Mouse (Mus musculus) adrenal gland, adult 2 months (tissue): ENCODE data around the gene Mpig6b. TPM values are rescaled to one million over a fixed set of nuclear protein-coding genes. Genes with fewer than 3 reads are reported as not detected.

Experiments used
- DNase-seq: peaks from one replicate; pipeline ENCODE4 v3.0.0; 2021
- polyA plus RNA-seq: library from polyadenylated mRNA; depleted of rRNA; stranded (reverse); fragments of >200 nt; gene quantifications from 2 replicates; pipeline ENCODE4 v1.2.3, GENCODE M21; 2012; rRNA removed
- total RNA-seq, 2 experiments: library from RNA; stranded (reverse); gene quantifications; 2 replicates each; pipeline ENCODE4 v1.2.3; 2021

Gene Mpig6b
- total and polyA plus RNA-seq, 3 experiments: 0.06 TPM; not detected in 2

DNA sequence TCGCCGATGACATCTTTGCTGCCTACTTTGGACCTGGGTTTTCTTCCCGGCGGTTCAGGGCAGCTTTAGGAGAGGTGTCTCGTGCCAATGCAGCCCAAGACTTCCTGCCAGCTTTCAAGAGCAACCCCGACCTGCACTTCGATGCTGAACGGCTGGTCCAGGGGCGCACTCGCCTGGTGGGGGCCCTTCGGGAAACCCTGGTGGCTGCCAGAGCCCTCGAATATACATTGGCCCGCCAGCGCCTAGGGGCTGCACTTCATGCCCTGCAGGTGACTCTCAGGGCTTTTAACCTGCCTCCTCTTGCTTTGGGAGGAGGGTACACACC is 48.3 kb downstream of the Mpig6b start:
- DNase-seq: no peak

DNA sequence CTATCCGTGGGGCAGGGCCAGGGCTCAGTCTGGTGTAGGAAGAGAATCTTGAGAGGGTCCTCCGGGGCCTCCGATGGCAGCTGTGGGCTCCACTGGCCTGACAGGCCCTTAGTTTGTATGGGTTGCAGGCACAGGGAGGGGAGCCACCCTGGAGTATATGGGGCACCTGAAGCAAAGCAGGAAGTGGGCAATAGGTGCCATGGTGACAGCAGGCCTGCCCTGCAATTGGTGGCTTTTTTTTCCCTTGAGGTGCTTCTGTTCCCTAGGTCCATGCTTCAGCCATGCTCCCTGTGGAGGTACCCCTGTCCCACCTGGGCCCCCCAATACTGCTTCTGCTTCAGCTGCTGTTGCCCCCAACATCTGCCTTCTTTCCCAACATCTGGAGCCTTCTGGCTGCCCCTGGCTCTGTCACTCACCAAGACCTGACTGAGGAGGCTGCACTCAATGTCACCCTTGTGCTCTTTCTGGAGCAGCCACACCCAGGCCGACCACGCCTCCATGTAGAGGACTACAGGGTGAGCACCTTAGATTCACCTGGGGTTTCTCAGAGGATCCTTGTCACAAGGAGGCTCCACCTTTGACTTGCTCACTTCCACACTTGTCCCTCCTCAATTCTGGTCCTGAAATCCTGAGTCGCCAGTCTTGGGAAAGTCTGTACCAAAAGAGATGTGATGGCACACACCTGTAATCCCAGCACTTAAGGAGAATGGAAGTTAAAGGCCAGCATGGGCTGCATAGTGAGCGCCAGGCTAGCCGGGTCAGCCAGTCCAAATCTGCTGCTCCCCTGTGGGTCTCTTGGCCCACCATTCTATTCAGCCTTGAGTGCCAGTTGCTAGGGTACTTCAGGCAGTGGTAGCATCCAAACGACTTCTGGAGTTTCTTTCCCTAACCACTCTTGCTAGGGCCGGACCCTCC is 48.9 kb downstream of the Mpig6b start:
- no peak for DNase-seq

DNA sequence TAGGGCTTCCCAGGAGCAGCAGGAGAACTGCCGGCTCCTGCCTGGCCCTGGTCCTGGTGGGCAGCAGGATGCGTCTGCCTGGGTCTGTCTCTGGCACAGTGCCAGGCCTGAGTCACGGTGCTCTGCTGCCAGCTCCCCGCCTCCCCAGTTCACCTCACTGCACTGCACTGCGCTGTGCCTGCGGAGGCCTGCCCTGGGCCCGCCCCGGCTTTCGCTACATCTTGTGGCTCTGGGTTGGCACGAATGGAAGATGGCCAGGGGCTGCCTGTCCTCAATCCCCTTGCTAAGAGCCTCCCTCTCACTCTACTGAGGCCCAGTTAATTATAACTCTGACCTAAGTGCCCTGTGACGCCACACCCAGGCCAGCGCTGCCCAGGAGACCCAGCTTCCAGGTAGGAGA is 49.6 kb downstream of the Mpig6b start, which contains the start of gene Vwa7:
TSS of gene Vwa7 (plus strand) at position 204 of the 400 bp plus-strand sequence.
- peak; percentile 73 for DNase-seq

DNA sequence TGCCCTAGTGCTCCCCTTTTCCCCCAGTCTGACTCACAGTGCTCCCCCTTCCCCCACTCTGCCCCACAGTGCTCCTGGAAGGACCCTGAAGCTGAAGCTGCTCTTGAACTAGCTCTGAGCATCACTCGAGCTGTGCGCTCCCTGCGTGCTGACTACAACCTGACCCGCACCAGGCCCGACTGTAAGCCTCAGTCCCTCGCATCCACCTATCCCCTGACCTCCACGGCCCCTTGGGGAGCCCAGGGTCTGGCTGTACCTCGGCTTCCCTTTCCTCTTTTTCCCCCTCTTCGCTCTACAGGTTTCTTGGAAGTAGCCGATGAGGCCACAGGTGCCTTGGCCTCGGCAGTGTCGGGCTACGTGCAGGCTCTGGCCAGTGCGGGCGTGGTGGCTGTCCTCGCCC is 50.7 kb downstream of the Mpig6b start:
- DNase-seq: no peak

DNA sequence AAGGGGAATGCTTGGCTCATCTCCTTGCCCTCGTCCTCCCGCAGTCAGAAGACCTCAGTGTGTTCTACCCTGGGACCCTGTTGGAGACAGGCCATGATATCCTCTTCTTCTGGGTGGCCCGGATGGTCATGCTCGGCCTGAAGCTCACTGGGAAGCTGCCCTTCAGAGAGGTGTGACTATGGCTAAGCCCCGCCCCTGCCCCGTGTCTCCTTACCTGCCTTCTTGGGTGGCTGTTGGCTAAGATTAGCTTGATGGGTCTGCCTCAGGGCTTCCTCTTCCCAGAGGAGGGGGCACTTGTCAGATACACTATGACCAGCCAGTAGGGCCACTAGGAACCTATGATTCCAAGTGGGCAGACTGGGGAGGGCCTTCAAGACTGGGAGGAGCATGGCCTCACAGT is 52.8 kb downstream of the Mpig6b start:
- no peak for DNase-seq

Other genes starting within 250 kb of the Mpig6b start
Only the 30 nearest of the 45 such genes appear.
- 10 to 100 TPM; 24.0 to 25.3 TPM for gene Neu1, start 134.9 kb downstream of the Mpig6b start, total RNA-seq
- gene Neu1, start 134.9 kb downstream of the Mpig6b start, polyA plus RNA-seq: 47.2 and 52.8 TPM in 2 replicates
- gene Hspa1b, start 106.9 kb downstream of the Mpig6b start, total RNA-seq: 100 to 1,000 TPM in 1 of 2 experiments, 10 to 100 TPM in 1; 36.3 to 634 TPM
- 48.4 and 85.4 TPM in 2 replicates for gene Hspa1b, start 106.9 kb downstream of the Mpig6b start, polyA plus RNA-seq
- under 1 TPM in 1 of 2 experiments, not detected in 1; 0.58 TPM for gene Gm20481, start 96.3 kb downstream of the Mpig6b start, total RNA-seq
- 1.1 and 1.2 TPM in 2 replicates for gene Gm20481, start 96.3 kb downstream of the Mpig6b start, polyA plus RNA-seq
- 100 to 1,000 TPM in 1 of 2 experiments, 10 to 100 TPM in 1; 16.3 to 253 TPM for gene Hspa1a, start 94.0 kb downstream of the Mpig6b start, total RNA-seq
- 37.1 and 55.2 TPM in 2 replicates for gene Hspa1a, start 94.0 kb downstream of the Mpig6b start, polyA plus RNA-seq
- under 1 TPM; 0.28 to 0.29 TPM for gene Hspa1l, start 93.5 kb downstream of the Mpig6b start, total RNA-seq
- 0.11 and 0.17 TPM in 2 replicates for gene Hspa1l, start 93.5 kb downstream of the Mpig6b start, polyA plus RNA-seq
- 10 to 100 TPM; 32.9 to 45.8 TPM for gene Lsm2, start 84.3 kb downstream of the Mpig6b start, total RNA-seq
- gene Lsm2, start 84.3 kb downstream of the Mpig6b start, polyA plus RNA-seq: 82.4 and 84.8 TPM in 2 replicates
- 10 to 100 TPM; 57.9 to 60.2 TPM for gene Vars, start 65.2 kb downstream of the Mpig6b start, total RNA-seq
- 178 and 214 TPM in 2 replicates for gene Vars, start 65.2 kb downstream of the Mpig6b start, polyA plus RNA-seq
- gene Vwa7, start 49.6 kb downstream of the Mpig6b start, total RNA-seq: under 1 TPM; 0.26 to 0.55 TPM
- 0.97 and 1.8 TPM in 2 replicates for gene Vwa7, start 49.6 kb downstream of the Mpig6b start, polyA plus RNA-seq
- under 1 TPM in 1 of 2 experiments, not detected in 1; 0.79 TPM for gene Sapcd1, start 38.2 kb downstream of the Mpig6b start, total RNA-seq
- 0.83 and 2.0 TPM in 2 replicates for gene Sapcd1, start 38.2 kb downstream of the Mpig6b start, polyA plus RNA-seq
- under 1 TPM; 0.75 to 0.93 TPM for gene Msh5, start 19.4 kb downstream of the Mpig6b start, total RNA-seq
- gene Msh5, start 19.4 kb downstream of the Mpig6b start, polyA plus RNA-seq: 1.3 and 1.7 TPM in 2 replicates
- gene Clic1, start 16.2 kb downstream of the Mpig6b start, total RNA-seq: 100 to 1,000 TPM in 1 of 2 experiments, 10 to 100 TPM in 1; 80.8 to 136 TPM
- 62.2 and 64.1 TPM in 2 replicates for gene Clic1, start 16.2 kb downstream of the Mpig6b start, polyA plus RNA-seq
- gene Ddah2, start 7.1 kb downstream of the Mpig6b start, total RNA-seq: 10 to 100 TPM in 1 of 2 experiments, 1 to 10 TPM in 1; 7.2 to 26.6 TPM
- gene Ddah2, start 7.1 kb downstream of the Mpig6b start, polyA plus RNA-seq: 25.9 and 35.6 TPM in 2 replicates
- not detected for gene Ly6g6c, start 796 bp downstream of the Mpig6b start, total RNA-seq
- not detected in 2 replicates for gene Ly6g6c, start 796 bp downstream of the Mpig6b start, polyA plus RNA-seq
- not detected for gene Ly6g6e, start 10.7 kb upstream of the Mpig6b start, total RNA-seq
- gene Ly6g6e, start 10.7 kb upstream of the Mpig6b start, polyA plus RNA-seq: 0.21 and 0.34 TPM in 2 replicates
- gene Ly6g6d, start 11.9 kb upstream of the Mpig6b start, total RNA-seq: under 1 TPM in 1 of 2 experiments, not detected in 1; 0.45 TPM
- gene Ly6g6d, start 11.9 kb upstream of the Mpig6b start, polyA plus RNA-seq: 0.57 and 1.1 TPM in 2 replicates
- not detected for gene Ly6g6f, start 19.4 kb upstream of the Mpig6b start, total RNA-seq
- not detected in 2 replicates for gene Ly6g6f, start 19.4 kb upstream of the Mpig6b start, polyA plus RNA-seq
- gene Abhd16a, start 23.1 kb upstream of the Mpig6b start, total RNA-seq: 10 to 100 TPM; 71.8 to 95.8 TPM
- 219 and 291 TPM in 2 replicates for gene Abhd16a, start 23.1 kb upstream of the Mpig6b start, polyA plus RNA-seq
- not detected for gene Ly6g5c, start 42.1 kb upstream of the Mpig6b start, total RNA-seq
- gene Ly6g5c, start 42.1 kb upstream of the Mpig6b start, polyA plus RNA-seq: not detected in 2 replicates
- under 1 TPM; 0.23 to 0.35 TPM for gene Ly6g5b, start 49.2 kb upstream of the Mpig6b start, total RNA-seq
- 0.42 and 0.52 TPM in 2 replicates for gene Ly6g5b, start 49.2 kb upstream of the Mpig6b start, polyA plus RNA-seq
- gene Gpank1, start 55.3 kb upstream of the Mpig6b start, total RNA-seq: 10 to 100 TPM; 12.4 to 12.8 TPM
- 13.3 and 15.8 TPM in 2 replicates for gene Gpank1, start 55.3 kb upstream of the Mpig6b start, polyA plus RNA-seq
- 100 to 1,000 TPM; 212 to 337 TPM for gene Csnk2b, start 55.9 kb upstream of the Mpig6b start, total RNA-seq
- 358 and 360 TPM in 2 replicates for gene Csnk2b, start 55.9 kb upstream of the Mpig6b start, polyA plus RNA-seq
- 10 to 100 TPM; 23.4 to 32.0 TPM for gene D17H6S53E, start 60.2 kb upstream of the Mpig6b start, total RNA-seq
- 27.7 and 45.5 TPM in 2 replicates for gene D17H6S53E, start 60.2 kb upstream of the Mpig6b start, polyA plus RNA-seq
- under 1 TPM in 1 of 2 experiments, not detected in 1; 0.78 TPM for gene Apom, start 65.9 kb upstream of the Mpig6b start, total RNA-seq
- gene Apom, start 65.9 kb upstream of the Mpig6b start, polyA plus RNA-seq: 0.22 TPM in 1 of 2 replicates, not detected in the other
- gene Bag6, start 69.0 kb upstream of the Mpig6b start, total RNA-seq: 100 to 1,000 TPM; 389 to 403 TPM
- 433 and 470 TPM in 2 replicates for gene Bag6, start 69.0 kb upstream of the Mpig6b start, polyA plus RNA-seq
- gene Prrc2a, start 98.7 kb upstream of the Mpig6b start, total RNA-seq: 100 to 1,000 TPM; 205 to 258 TPM
- gene Prrc2a, start 98.7 kb upstream of the Mpig6b start, polyA plus RNA-seq: 598 and 625 TPM in 2 replicates
- gene Aif1, start 109.9 kb upstream of the Mpig6b start, total RNA-seq: 1 to 10 TPM; 3.4 to 6.4 TPM
- 0.30 and 0.46 TPM in 2 replicates for gene Aif1, start 109.9 kb upstream of the Mpig6b start, polyA plus RNA-seq
- gene Lst1, start 122.3 kb upstream of the Mpig6b start, total RNA-seq: 1 to 10 TPM; 5.0 to 7.6 TPM
- gene Lst1, start 122.3 kb upstream of the Mpig6b start, polyA plus RNA-seq: 3.6 and 4.6 TPM in 2 replicates
- 1 to 10 TPM; 1.8 to 7.7 TPM for gene Ltb, start 128.3 kb upstream of the Mpig6b start, total RNA-seq
- 5.8 and 8.5 TPM in 2 replicates for gene Ltb, start 128.3 kb upstream of the Mpig6b start, polyA plus RNA-seq
- gene Tnf, start 135.8 kb upstream of the Mpig6b start, total RNA-seq: under 1 TPM; 0.35 to 0.52 TPM
- gene Tnf, start 135.8 kb upstream of the Mpig6b start, polyA plus RNA-seq: 0.62 and 1.0 TPM in 2 replicates
- under 1 TPM; 0.26 to 0.35 TPM for gene Lta, start 139.2 kb upstream of the Mpig6b start, total RNA-seq
- 0.18 and 0.33 TPM in 2 replicates for gene Lta, start 139.2 kb upstream of the Mpig6b start, polyA plus RNA-seq